Mouse (Mus musculus) macrophage (primary cell): ENCODE data around the gene Gramd1b. TPM values are rescaled to one million over a fixed set of nuclear protein-coding genes. Genes with fewer than 3 reads are reported as not detected.

Source experiments
- H3K27ac ChIP-seq: fragments of 350-480 bp; formaldehyde crosslinking; 2 replicates; pipeline ENCODE4 v1.9.0; 2021
- H3K36me3 ChIP-seq: fragments of 350-480 bp; formaldehyde crosslinking; 2 replicates; pipeline ENCODE4 v1.9.0; 2021; ENCODE audit errors: inconsistent target
- H3K4me3 ChIP-seq: fragments of 350-480 bp; formaldehyde crosslinking; 2 replicates; pipeline ENCODE4 v1.9.0; 2021; ENCODE audit errors: inconsistent target
- H3K79me2 ChIP-seq: fragments of 350-480 bp; formaldehyde crosslinking; 2 replicates; pipeline ENCODE4 v1.9.0; 2021; ENCODE audit errors: inconsistent target
- WGBS: methylation state at CpG from one replicate; pipeline ENCODE4 v1.1.7; 2026; ENCODE audit warnings: inconsistent platforms; ENCODE audit not compliant: missing documents; 5-methylcytosine and 5-hydroxymethylcytosine counted together
- polyA plus RNA-seq: library from polyadenylated mRNA; stranded (reverse); fragments of 250-400 nt; gene quantifications from 3 replicates; pipeline ENCODE4 v1.2.4, GENCODE M21; 2018; ENCODE audit warnings: inconsistent platforms

The Gramd1b gene
- polyA plus RNA-seq, 1 experiment from 2014 or later, result 73.4 TPM

GRCm38 (mm10) chr9:40300018-40300989 lies 230.9 kb downstream of the Gramd1b start:
- H3K79me2 ChIP-seq, result no peaks in the 10 kb centered on the region
- 99% methylated on average over 15 of the region's 15 CpGs for WGBS
- no peak overlapping the region for H3K4me3 ChIP-seq
- no peak overlapping the region for H3K27ac ChIP-seq
- H3K36me3 ChIP-seq, result peaks cover 99% of the 10 kb centered on the region

GRCm38 (mm10) chr9:40299323-40299722 lies 231.9 kb downstream of the Gramd1b start:
- 98% methylated on average over 7 of the region's 7 CpGs for WGBS
- Histone ChIP-seq H3K36me3 (peaks cover 95% of the 10 kb centered on the region), H3K4me3 (no peak overlapping the region), H3K79me2 (no peaks in the 10 kb centered on the region), H3K27ac (no peak overlapping the region)

GRCm38 (mm10) chr9:40297969-40298368 lies 233.2 kb downstream of the Gramd1b start:
- H3K27ac ChIP-seq, result no peak overlapping the region
- H3K36me3 ChIP-seq, result peaks cover 91% of the 10 kb centered on the region
- no peaks in the 10 kb centered on the region for H3K79me2 ChIP-seq
- WGBS, result 94% methylated on average over 9 of the region's 9 CpGs
- H3K4me3 ChIP-seq, result no peak overlapping the region

GRCm38 (mm10) chr9:40296251-40296650 lies 234.9 kb downstream of the Gramd1b start:
- 93% methylated on average over 5 of the region's 5 CpGs for WGBS
- Histone ChIP-seq H3K27ac (no peak overlapping the region), H3K79me2 (no peaks in the 10 kb centered on the region), H3K36me3 (peaks cover 74% of the 10 kb centered on the region), H3K4me3 (no peak overlapping the region)

GRCm38 (mm10) chr9:40294866-40295265 lies 236.3 kb downstream of the Gramd1b start:
- H3K4me3 ChIP-seq, result no peak overlapping the region
- no peaks in the 10 kb centered on the region for H3K79me2 ChIP-seq
- H3K36me3 ChIP-seq, result peaks cover 60% of the 10 kb centered on the region
- no peak overlapping the region for H3K27ac ChIP-seq
- WGBS, result 92% methylated on average over 1 of the region's 1 CpGs

GRCm38 (mm10) chr9:40294210-40294609 lies 237.0 kb downstream of the Gramd1b start:
- Histone ChIP-seq H3K27ac (no peak overlapping the region), H3K4me3 (no peak overlapping the region), H3K36me3 (peaks cover 53% of the 10 kb centered on the region), H3K79me2 (no peaks in the 10 kb centered on the region)
- WGBS, result 91% methylated on average over 5 of the region's 5 CpGs

GRCm38 (mm10) chr9:40293740-40294139 lies 237.4 kb downstream of the Gramd1b start:
- Histone ChIP-seq H3K4me3 (no peak overlapping the region), H3K79me2 (no peaks in the 10 kb centered on the region), H3K27ac (no peak overlapping the region), H3K36me3 (peaks cover 49% of the 10 kb centered on the region)
- WGBS, result 93% methylated on average over 5 of the region's 5 CpGs

- no peaks in the 10 kb centered on the region for H3K79me2 ChIP-seq
- no peak overlapping the region for H3K27ac ChIP-seq
- 94% methylated on average over 8 of the region's 8 CpGs for WGBS
- no peak overlapping the region for H3K4me3 ChIP-seq
- H3K36me3 ChIP-seq, result peaks cover 45% of the 10 kb centered on the region
These were observed 237.9 kb downstream of the Gramd1b start for GRCm38 (mm10) chr9:40293286-40293685.

- 94% methylated on average over 4 of the region's 4 CpGs for WGBS
- peaks cover 37% of the 10 kb centered on the region for H3K36me3 ChIP-seq
- no peaks in the 10 kb centered on the region for H3K79me2 ChIP-seq
- no peak overlapping the region for H3K4me3 ChIP-seq
- H3K27ac ChIP-seq, result no peak overlapping the region
These were observed 238.7 kb downstream of the Gramd1b start for GRCm38 (mm10) chr9:40292475-40292874.

GRCm38 (mm10) chr9:40282968-40283367 lies 248.2 kb downstream of the Gramd1b start:
- no peaks in the 10 kb centered on the region for H3K79me2 ChIP-seq
- 95% methylated on average over 7 of the region's 7 CpGs for WGBS
- H3K27ac ChIP-seq, result no peak overlapping the region
- no peaks in the 10 kb centered on the region for H3K36me3 ChIP-seq
- no peak overlapping the region for H3K4me3 ChIP-seq

- WGBS, result 100% methylated on average over 7 of the region's 7 CpGs
- H3K27ac ChIP-seq, result no peak overlapping the region
- H3K4me3 ChIP-seq, result no peak overlapping the region
- no peaks in the 10 kb centered on the region for H3K36me3 ChIP-seq
- H3K79me2 ChIP-seq, result no peaks in the 10 kb centered on the region
These were observed 251.7 kb downstream of the Gramd1b start for GRCm38 (mm10) chr9:40279438-40279837.

- H3K36me3 ChIP-seq, result no peaks in the 10 kb centered on the region
- H3K27ac ChIP-seq, result no peak overlapping the region
- no peak overlapping the region for H3K4me3 ChIP-seq
- no peaks in the 10 kb centered on the region for H3K79me2 ChIP-seq
- WGBS, result 88% methylated on average over 3 of the region's 3 CpGs
These were observed 253.5 kb downstream of the Gramd1b start for GRCm38 (mm10) chr9:40277671-40278070.

GRCm38 (mm10) chr9:40275904-40276303 lies 255.3 kb downstream of the Gramd1b start:
- H3K36me3 ChIP-seq, result no peaks in the 10 kb centered on the region
- 92% methylated on average over 5 of the region's 5 CpGs for WGBS
- no peak overlapping the region for H3K27ac ChIP-seq
- H3K4me3 ChIP-seq, result no peak overlapping the region
- no peaks in the 10 kb centered on the region for H3K79me2 ChIP-seq

GRCm38 (mm10) chr9:40272822-40273221 lies 258.4 kb downstream of the Gramd1b start:
- Histone ChIP-seq H3K27ac (no peak overlapping the region), H3K4me3 (no peak overlapping the region), H3K79me2 (no peaks in the 10 kb centered on the region), H3K36me3 (no peaks in the 10 kb centered on the region)
- 90% methylated on average over 7 of the region's 7 CpGs for WGBS

GRCm38 (mm10) chr9:40271075-40271474 lies 260.1 kb downstream of the Gramd1b start:
- Histone ChIP-seq H3K4me3 (no peak overlapping the region), H3K79me2 (no peaks in the 10 kb centered on the region), H3K36me3 (no peaks in the 10 kb centered on the region), H3K27ac (no peak overlapping the region)
- 39% methylated on average over 3 of the region's 3 CpGs for WGBS
